Mouse (Mus musculus) embryonic fibroblast, embryonic 13.5 days (primary cell): ENCODE results near the gene Tiam1. TPM values are rescaled to one million over a fixed set of nuclear protein-coding genes. Genes with fewer than 3 reads are reported as not detected.

Experiments
- H3K27ac ChIP-seq: 2 replicates; pipeline ENCODE4 v1.5.1; 2012; ENCODE audit warnings: low read length, control low read depth, inconsistent platforms; ENCODE audit not compliant: insufficient read depth
- H3K4me1 ChIP-seq: 2 replicates; pipeline ENCODE4 v1.6.1; 2011; ENCODE audit warnings: low read length; ENCODE audit not compliant: control insufficient read depth, insufficient read depth
- H3K4me3 ChIP-seq: 2 replicates; pipeline ENCODE4 v1.5.1; 2011; ENCODE audit warnings: mild to moderate bottlenecking, control low read depth, low read length; ENCODE audit not compliant: insufficient read depth
- CTCF ChIP-seq: IDR thresholded peaks from 2 replicates; pipeline ENCODE4 v1.5.1; 2011; ENCODE audit warnings: mild to moderate bottlenecking, control low read depth, low read length, moderate library complexity, borderline replicate concordance; ENCODE audit not compliant: insufficient read depth
- POLR2A ChIP-seq: IDR thresholded peaks from 2 replicates; pipeline ENCODE4 v1.6.1; 2011; ENCODE audit warnings: low read depth, mild to moderate bottlenecking, control low read depth, low read length, moderate library complexity
- polyA plus RNA-seq: library from polyadenylated mRNA; stranded (reverse); fragments of >200 nt; gene quantifications from 2 replicates; pipeline ENCODE4 v1.2.4, GENCODE M21; 2011; ENCODE audit warnings: low read depth; ENCODE audit not compliant: missing spikeins, insufficient read length

Tiam1 gene
- polyA plus RNA-seq, 1 experiment, result 17.8 TPM

- no peak overlapping the region for H3K27ac ChIP-seq
- TF ChIP-seq POLR2A, result no peak
- no peak for TF ChIP-seq CTCF
- no peaks in the 10 kb centered on the region for H3K4me1 ChIP-seq
- H3K4me3 ChIP-seq, result no peak overlapping the region
Measured at GRCm38 (mm10) chr16:89805946-89806345, 337.6 kb downstream of the Tiam1 start.

GRCm38 (mm10) chr16:89805210-89805609 is 338.4 kb downstream of the Tiam1 start:
- TF ChIP-seq CTCF, result no peak
- no peak for TF ChIP-seq POLR2A
- no peak overlapping the region for H3K27ac ChIP-seq

GRCm38 (mm10) chr16:89801493-89801892 is 342.1 kb downstream of the Tiam1 start:
- Histone ChIP-seq H3K4me1 (no peaks in the 10 kb centered on the region), H3K4me3 (no peak overlapping the region), H3K27ac (no peak overlapping the region)
- TF ChIP-seq POLR2A (no peak), CTCF (no peak)

More at GRCm38 (mm10) chr16:89805210-89805609, 338.4 kb downstream of the Tiam1 start:
- H3K4me1 ChIP-seq, result no peaks in the 10 kb centered on the region
- no peak overlapping the region for H3K4me3 ChIP-seq

GRCm38 (mm10) chr16:89799772-89800171 is 343.8 kb downstream of the Tiam1 start:
- no peak overlapping the region for H3K4me3 ChIP-seq
- H3K27ac ChIP-seq, result no peak overlapping the region
- TF ChIP-seq CTCF, result no peak
- TF ChIP-seq POLR2A, result no peak
- no peaks in the 10 kb centered on the region for H3K4me1 ChIP-seq

- Histone ChIP-seq H3K4me1 (no peaks in the 10 kb centered on the region), H3K27ac (no peak overlapping the region), H3K4me3 (no peak overlapping the region)
- TF ChIP-seq POLR2A, result no peak
- TF ChIP-seq CTCF, result no peak
Measured at GRCm38 (mm10) chr16:89796566-89796965, 347.0 kb downstream of the Tiam1 start.

GRCm38 (mm10) chr16:89789792-89790434 is 353.7 kb downstream of the Tiam1 start:
- H3K4me3 ChIP-seq, result no peak overlapping the region
- H3K4me1 ChIP-seq, result no peaks in the 10 kb centered on the region
- no peak overlapping the region for H3K27ac ChIP-seq
- TF ChIP-seq POLR2A, result no peak
- TF ChIP-seq CTCF, result no peak

- no peak overlapping the region for H3K4me3 ChIP-seq
- H3K4me1 ChIP-seq, result no peaks in the 10 kb centered on the region
- TF ChIP-seq POLR2A, result no peak
- no peak for TF ChIP-seq CTCF
- H3K27ac ChIP-seq, result no peak overlapping the region
Measured at GRCm38 (mm10) chr16:89785795-89786194, 357.8 kb downstream of the Tiam1 start.

GRCm38 (mm10) chr16:89779705-89780104 is 363.9 kb downstream of the Tiam1 start:
- no peak overlapping the region for H3K4me3 ChIP-seq
- TF ChIP-seq CTCF (no peak), POLR2A (no peak)
- H3K27ac ChIP-seq, result no peak overlapping the region
- no peaks in the 10 kb centered on the region for H3K4me1 ChIP-seq

- H3K4me1 ChIP-seq, result no peaks in the 10 kb centered on the region
- no peak overlapping the region for H3K27ac ChIP-seq
- no peak for TF ChIP-seq POLR2A
- no peak for TF ChIP-seq CTCF
- no peak overlapping the region for H3K4me3 ChIP-seq
Measured at GRCm38 (mm10) chr16:89777450-89777849, 366.1 kb downstream of the Tiam1 start.

- Histone ChIP-seq H3K27ac (no peak overlapping the region), H3K4me1 (no peaks in the 10 kb centered on the region), H3K4me3 (no peak overlapping the region)
- TF ChIP-seq CTCF (no peak), POLR2A (no peak)
Measured at GRCm38 (mm10) chr16:89774553-89774913, 369.0 kb downstream of the Tiam1 start.
